Comparison of ENCODE assay signal across 28 mouse cellular contexts in the genomic region with DNA sequence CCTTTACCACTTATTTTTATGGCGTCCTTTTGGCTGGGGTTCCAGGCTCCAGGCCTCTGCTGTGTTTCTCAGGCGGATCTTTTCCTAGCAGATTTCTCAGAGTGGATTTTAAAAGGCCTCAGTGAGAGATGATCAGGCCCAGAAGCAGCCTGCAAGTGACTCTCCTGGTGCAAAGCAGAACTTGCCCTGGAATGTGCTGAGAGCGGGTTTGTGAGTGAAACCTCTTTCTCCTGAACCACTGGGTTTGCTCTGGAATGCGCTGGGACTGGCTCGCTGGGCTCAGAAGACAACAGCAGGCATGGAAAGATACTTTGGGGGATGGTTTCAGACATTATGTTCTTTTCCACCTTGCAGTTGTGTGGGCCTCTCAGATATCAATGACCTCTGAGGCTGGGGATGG. TPM values are rescaled to one million over a fixed set of nuclear protein-coding genes. Genes with fewer than 3 reads are reported as not detected.
"Had no signal": no experiment of that assay in that cellular context is flagged by ENCODE, and none has a peak within 500 bp of the region (broad histone marks: within the 10 kb centered on the region; RNA-seq: fewer than 3 reads in every experiment).

No protein-coding gene starts in this region.

- H3K27ac ChIP-seq: layer of hippocampus, adult 2 months; limb, embryonic 12.5 days; liver, embryonic 14.5 days; midbrain, embryonic 10.5 days; midbrain, embryonic 13.5 days had no signal

- ATAC-seq: liver, postnatal 0 days; lung, postnatal 0 days; midbrain, embryonic 13.5 days; midbrain, embryonic 16.5 days had no signal

- H3K36me3 ChIP-seq: limb, embryonic 12.5 days; midbrain, embryonic 10.5 days; midbrain, embryonic 13.5 days had no signal

- H3K27me3 ChIP-seq: limb, embryonic 12.5 days; midbrain, embryonic 13.5 days had no signal

- H3K4me3 ChIP-seq: layer of hippocampus, adult 2 months; limb, embryonic 12.5 days; midbrain, embryonic 10.5 days; midbrain, embryonic 13.5 days had no signal

- H3K4me2 ChIP-seq: limb, embryonic 12.5 days; liver, embryonic 11.5 days; lung, embryonic 14.5 days; midbrain, embryonic 13.5 days had no signal

- H3K9ac ChIP-seq: limb, embryonic 12.5 days; liver, embryonic 14.5 days; liver, postnatal 0 days; lung, embryonic 14.5 days; midbrain, embryonic 13.5 days had no signal

- DNase-seq: kidney, adult 11 months; kidney, adult 8-10 months; kidney, postnatal 14 days; kidney, postnatal 4 days; layer of hippocampus, adult 9-11 months; liver, postnatal 0 days; lung, embryonic 14.5 days; lung, postnatal 36 days; right cerebral cortex, adult 18-20 months; right cerebral cortex, postnatal 14 days; right cerebral cortex, postnatal 4 days; thymus, adult 18-20 months; thymus, postnatal 36 days had no signal

RNA-seq across cellular contexts. Expression of a gene that starts 22.7 kb away (rescaled TPM):
- total RNA-seq: layer of hippocampus, adult 2 months; layer of hippocampus, postnatal 25 days; left cerebral cortex, adult 18-20 months; left cerebral cortex, postnatal 10 days; left cerebral cortex, postnatal 36 days had no signal
- polyA plus RNA-seq: kidney, embryonic 16.5 days; limb, embryonic 12.5 days; liver, embryonic 11.5 days; liver, postnatal 0 days; lung, embryonic 14.5 days; midbrain, embryonic 13.5 days; neural tube, embryonic 11.5 days; neural tube, embryonic 14.5 days had no signal
